In the genomic region with DNA sequence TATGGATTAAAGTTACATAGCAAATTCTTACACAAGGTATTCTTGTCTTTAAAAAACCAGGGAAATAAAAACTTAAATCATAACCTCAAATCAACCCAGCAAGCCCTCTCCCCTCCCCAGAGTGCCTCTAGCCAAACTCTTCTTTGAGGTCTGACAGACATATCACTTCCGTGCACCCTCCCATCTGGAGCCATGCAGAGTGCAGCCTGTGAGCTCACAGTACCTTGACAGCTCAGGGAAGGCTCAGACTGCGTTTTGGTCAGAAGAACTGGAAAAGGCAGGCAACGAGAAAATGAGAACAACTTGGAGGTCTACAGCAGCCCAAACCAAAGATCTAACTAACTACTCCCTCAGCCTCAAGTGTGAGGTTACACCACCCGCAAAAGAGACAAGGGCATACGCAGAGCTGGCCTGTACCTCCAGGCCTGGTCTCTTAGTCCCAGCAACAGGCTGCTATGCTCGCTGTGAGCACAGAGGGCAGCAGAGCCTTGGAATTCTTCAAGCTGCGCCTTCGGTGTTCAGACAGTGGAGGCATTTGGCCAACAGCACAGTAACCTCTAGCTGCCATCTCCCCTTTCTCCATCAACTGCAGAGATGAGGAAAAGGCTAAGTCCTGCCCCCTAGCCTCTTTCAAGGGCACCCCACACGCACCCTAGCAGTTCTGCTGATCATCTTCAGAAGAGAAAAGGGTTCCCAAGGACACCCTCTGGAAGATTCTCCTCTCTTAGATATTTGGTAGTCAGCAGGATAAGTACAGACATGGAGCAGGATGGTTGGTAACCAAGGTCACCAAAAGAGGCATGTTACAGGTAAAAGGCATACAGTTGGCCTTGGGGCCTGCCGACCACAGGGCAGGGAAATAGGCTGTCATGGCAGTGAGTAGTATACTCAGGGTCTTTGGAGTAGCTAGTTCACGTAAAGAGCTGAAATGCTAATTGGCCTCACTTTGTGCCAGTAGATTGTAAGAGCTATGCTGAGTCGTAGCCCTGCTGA, we compare ENCODE assay signal across 8 mouse cellular contexts.
DNase-seq lines count a peak whose midpoint lies in the region; ATAC-seq and TF ChIP-seq lines count a peak whose summit lies in the region.

No protein-coding gene starts in this region.

- WGBS in lung, adult 2 months: 36% methylated on average over 12 of the region's 12 CpGs

- peak; percentile 85 for DNase-seq in ES-CJ7 (ENCODE audit: low read depth, low spot score)
- peak; percentile 43 for DNase-seq in cerebellum, adult 8-10 months
- DNase-seq in heart, postnatal 4 days: peak; percentile 90
- DNase-seq in layer of hippocampus, adult 18-20 months (ENCODE audit: low spot score in 2 of 2): peak; percentile 75 to 95
- peak; percentile 78 for DNase-seq in lung, adult 2 months
- peak; percentile 82 for DNase-seq in ovary, postnatal 36 days (ENCODE audit: low spot score)
- DNase-seq in yolk sac, embryonic 10.5 days (ENCODE audit: low spot score): peak; percentile 43

- H3K4me3 ChIP-seq in lung, adult 2 months (replicated peaks; ENCODE audit: extremely low read depth, low read depth, low read length): no peak overlapping the region

- no peaks in the 10 kb centered on the region for H3K4me1 ChIP-seq in lung, adult 2 months (ENCODE audit: control insufficient read depth, insufficient read depth, low read length)

- peak; percentile 97 for ATAC-seq in frontal cortex, adult (ENCODE audit: low TSS enrichment)

- no peak for TF ChIP-seq POLR2A in lung, adult 2 months (IDR thresholded peaks at IDR 0.05; ENCODE audit: borderline replicate concordance, extremely low read depth, low read depth, low read length)

- TF ChIP-seq CTCF in lung, adult 2 months (IDR thresholded peaks at IDR 0.05; ENCODE audit: insufficient read depth, low read length): peak; percentile 94
